Mouse (Mus musculus) bone marrow macrophage, adult 2 months (primary cell): ENCODE measurements around the gene Rinl.

ENCODE experiments used
- CTCF ChIP-seq: IDR thresholded peaks from 2 replicates; pipeline ENCODE4 v1.5.1; 2012; ENCODE audit warnings: low read depth, mild to moderate bottlenecking, low read length, moderate library complexity
- POLR2A ChIP-seq: IDR thresholded peaks from 2 replicates; pipeline ENCODE4 v1.6.1; 2012; ENCODE audit warnings: mild to moderate bottlenecking, low read depth, low read length, borderline replicate concordance

DNA sequence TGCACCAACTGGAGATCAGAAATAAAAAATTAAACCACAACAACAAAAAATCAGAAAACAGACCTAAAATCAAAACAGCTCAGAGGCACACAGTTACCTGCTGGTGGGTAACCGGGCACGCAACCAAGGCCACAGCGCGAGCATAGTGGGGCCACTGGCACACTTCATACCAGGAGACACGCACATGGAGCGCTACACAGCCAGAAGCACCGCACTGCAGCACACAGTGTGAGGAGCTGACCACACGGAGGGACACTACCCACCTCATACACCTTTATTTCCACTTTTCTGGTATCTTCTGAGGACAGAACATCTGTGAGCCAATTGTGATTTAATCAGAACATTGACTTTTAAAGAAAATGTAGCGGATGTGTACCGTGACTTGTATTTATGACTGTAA lies 28.2 kb downstream of the Rinl start:
- TF ChIP-seq CTCF, result no peak
- no peak for TF ChIP-seq POLR2A
